Mouse (Mus musculus): Measurements from ENCODE around the gene Usp19. TPM values are rescaled to one million over a fixed set of nuclear protein-coding genes. Genes with fewer than 3 reads are reported as not detected.

Usp19 gene
- total RNA-seq, 2 experiments from 2014 or later: 85.9 to 92.0 TPM

- intact Hi-C loops (cut with DNase I; ENCODE audit: low total_unique reads): loop anchor here (2.0 kb wide), 1 partner anchor 67 kb away; no protein-coding TSS in a partner anchor
Measured at GRCm38 (mm10) chr9:108492043-108492750, 1.8 kb downstream of the Usp19 start.

GRCm38 (mm10) chr9:108493246-108493645 lies 2.8 kb downstream of the Usp19 start:
- intact Hi-C loops (cut with DNase I; ENCODE audit: low total_unique reads): loop anchor here (2.0 kb wide), 1 partner anchor 66 kb away; no protein-coding TSS in a partner anchor
- DNase-seq: peak; percentile 3

More at GRCm38 (mm10) chr9:108492043-108492750, 1.8 kb downstream of the Usp19 start:
- DNase-seq: peak; percentile 61

- intact Hi-C loops (cut with DNase I; ENCODE audit: low total_unique reads): no loop called here
- DNase-seq: peak; percentile 3
Measured at GRCm38 (mm10) chr9:108494146-108494825, 3.9 kb downstream of the Usp19 start.

GRCm38 (mm10) chr9:108494905-108495304 lies 4.5 kb downstream of the Usp19 start:
- DNase-seq: peak; percentile 4
- intact Hi-C loops (cut with DNase I; ENCODE audit: low total_unique reads): no loop called here

- no peak for DNase-seq
- intact Hi-C loops (cut with DNase I; ENCODE audit: low total_unique reads): no loop called here
Measured at GRCm38 (mm10) chr9:108499231-108499630, 8.8 kb downstream of the Usp19 start.

- no peak for DNase-seq
- intact Hi-C loops (cut with DNase I; ENCODE audit: low total_unique reads): no loop called here
Measured at GRCm38 (mm10) chr9:108499943-108500342, 9.5 kb downstream of the Usp19 start.

- intact Hi-C loops (cut with DNase I; ENCODE audit: low total_unique reads): no loop called here
- no peak for DNase-seq
Measured at GRCm38 (mm10) chr9:108506901-108507300, 16.5 kb downstream of the Usp19 start.

GRCm38 (mm10) chr9:108507619-108508434 lies 17.4 kb downstream of the Usp19 start, which contains the start of gene Qars:
Gene Qars, plus strand, starts transcription at chr9:108507706.
- intact Hi-C loops (cut with DNase I; ENCODE audit: low total_unique reads): no loop called here
- peak; percentile 93 for DNase-seq

- DNase-seq: no peak
- intact Hi-C loops (cut with DNase I; ENCODE audit: low total_unique reads): no loop called here
Measured at GRCm38 (mm10) chr9:108508776-108509175, 18.4 kb downstream of the Usp19 start.

- DNase-seq: peak; percentile 93
- intact Hi-C loops (cut with DNase I; ENCODE audit: low total_unique reads): no loop called here
Measured at GRCm38 (mm10) chr9:108516380-108517251, 26.2 kb downstream of the Usp19 start, which contains the start of gene Qrich1. Gene Qrich1, plus strand, starts transcription at chr9:108516806.

- peak; percentile 88 for DNase-seq
- intact Hi-C loops (cut with DNase I; ENCODE audit: low total_unique reads): no loop called here
Measured at GRCm38 (mm10) chr9:108517253-108517930, 27.0 kb downstream of the Usp19 start.

GRCm38 (mm10) chr9:108517931-108518332 lies 27.5 kb downstream of the Usp19 start:
- DNase-seq: no peak
- intact Hi-C loops (cut with DNase I; ENCODE audit: low total_unique reads): no loop called here

GRCm38 (mm10) chr9:108521604-108522003 lies 31.2 kb downstream of the Usp19 start:
- DNase-seq: no peak
- intact Hi-C loops (cut with DNase I; ENCODE audit: low total_unique reads): no loop called here

- DNase-seq: no peak
- intact Hi-C loops (cut with DNase I; ENCODE audit: low total_unique reads): no loop called here
Measured at GRCm38 (mm10) chr9:108523341-108523740, 32.9 kb downstream of the Usp19 start.

- DNase-seq: no peak
- intact Hi-C loops (cut with DNase I; ENCODE audit: low total_unique reads): no loop called here
Measured at GRCm38 (mm10) chr9:108525400-108525799, 35.0 kb downstream of the Usp19 start.

GRCm38 (mm10) chr9:108530954-108531353 lies 40.6 kb downstream of the Usp19 start:
- no peak for DNase-seq
- intact Hi-C loops (cut with DNase I; ENCODE audit: low total_unique reads): loop anchor here (10.0 kb wide), 1 partner anchor 146 kb away; no protein-coding TSS in a partner anchor

- no peak for DNase-seq
- intact Hi-C loops (cut with DNase I; ENCODE audit: low total_unique reads): loop anchor here (10.0 kb wide), 1 partner anchor 147 kb away; no protein-coding TSS in a partner anchor
Measured at GRCm38 (mm10) chr9:108531496-108531895, 41.1 kb downstream of the Usp19 start.

- intact Hi-C loops (cut with DNase I; ENCODE audit: low total_unique reads): no loop called here
Measured at GRCm38 (mm10) chr9:108540846-108541245, 50.4 kb downstream of the Usp19 start.

More at GRCm38 (mm10) chr9:108540846-108541245, 50.4 kb downstream of the Usp19 start:
- DNase-seq: no peak

All from gastrocnemius, postnatal 14 days (tissue).